Mouse (Mus musculus): ENCODE data around the gene Prkar1b. TPM values are rescaled to one million over a fixed set of nuclear protein-coding genes. Genes with fewer than 3 reads are reported as not detected.
A peak's percentile ranks its signal among the peaks of the same experiment; 100 is the strongest.

Gene Prkar1b
- 1 to 10 TPM; 1.5 to 2.1 TPM for total RNA-seq (2021)
- long read RNA-seq, experiment 1, partial matches to known transcripts: 0 of 2 reads
- long read RNA-seq, experiment 1, other reads (novel, unspliced or antisense): 0 of 2 reads
- long read RNA-seq, experiment 2, partial matches to known transcripts: 0 of 1 reads
- long read RNA-seq, experiment 2, other reads (novel, unspliced or antisense): 1 of 1 reads

DNA sequence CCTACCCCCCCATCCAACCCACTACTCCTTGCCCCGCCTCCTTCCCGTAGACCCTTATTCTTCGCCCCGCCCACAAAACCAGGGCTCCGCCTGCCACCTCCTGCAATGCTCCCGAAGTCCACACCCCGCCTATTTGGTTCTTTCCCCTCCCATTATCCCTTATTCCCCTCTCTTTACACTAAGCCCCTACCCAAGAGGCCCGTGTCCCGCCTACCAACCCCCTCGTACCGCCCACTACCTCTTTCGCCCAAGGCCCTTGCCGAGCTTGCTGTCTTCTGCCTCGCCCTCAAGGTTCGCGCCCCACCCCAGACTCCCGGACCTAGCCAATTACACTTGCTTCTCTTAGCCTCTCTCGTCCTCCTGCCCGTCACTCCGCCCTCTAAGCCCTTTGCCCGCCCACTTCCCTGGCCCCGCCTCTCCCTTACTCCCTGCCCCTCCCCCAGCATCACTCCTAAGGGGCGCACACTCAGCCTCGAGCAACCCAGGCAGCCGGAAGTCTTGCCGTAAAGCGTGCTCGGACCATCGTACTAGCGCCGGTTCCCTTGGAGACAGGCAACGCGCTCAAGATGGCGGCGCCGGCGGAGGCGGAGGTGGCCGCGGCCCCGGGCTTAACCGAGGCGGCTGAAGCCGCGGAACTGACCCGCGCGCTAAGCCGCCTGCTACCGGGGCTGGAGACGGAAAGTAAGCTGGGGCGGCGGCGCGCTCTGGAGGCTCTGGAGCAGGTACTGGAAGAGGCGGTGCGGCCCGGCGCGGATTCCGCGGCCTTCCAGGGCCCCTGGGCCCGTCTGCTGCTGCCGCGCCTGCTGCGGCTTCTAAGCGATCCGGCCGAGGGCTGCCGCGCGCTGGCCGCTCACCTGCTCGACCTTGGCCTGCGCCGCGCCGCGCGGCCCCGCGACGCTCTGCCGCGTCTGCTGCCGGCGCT, at the start of gene Prkar1b, which contains the start of gene Dnaaf5:
Gene Prkar1b (minus strand): TSS at position 321 of the 922 bp plus-strand sequence.
Gene Dnaaf5 (plus strand): TSS at position 543 of the 922 bp plus-strand sequence.
- DNase-seq: peak; percentile 93 to 96
- intact Hi-C loops (cut with DNase I): no loop called here

DNA sequence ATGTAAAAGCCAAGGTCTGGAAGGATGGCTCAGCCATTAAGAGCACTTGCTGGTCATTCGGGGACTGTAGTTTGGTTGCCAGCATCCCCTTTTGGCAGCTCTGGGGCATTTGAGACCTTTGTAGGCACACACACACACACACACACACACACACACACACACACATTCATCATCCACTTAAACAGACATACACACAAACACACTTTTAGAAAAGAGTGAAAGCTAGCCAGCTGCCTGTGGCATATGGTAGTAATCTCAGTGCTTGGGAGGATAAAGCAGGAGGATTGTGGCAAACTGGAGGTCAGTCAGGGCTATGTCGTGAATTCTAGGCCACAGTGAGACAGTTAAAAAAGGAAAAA, 49.8 kb upstream of the Prkar1b start:
- no peak for DNase-seq
- intact Hi-C loops (cut with DNase I): no loop called here

GRCm38 (mm10) chr5:139198779-139199178, 49.0 kb upstream of the Prkar1b start:
- intact Hi-C loops (cut with DNase I): no loop called here
- DNase-seq: no peak

GRCm38 (mm10) chr5:139190958-139191357, 41.2 kb upstream of the Prkar1b start:
- intact Hi-C loops (cut with DNase I): no loop called here
- DNase-seq: no peak

GRCm38 (mm10) chr5:139189726-139190125, 39.9 kb upstream of the Prkar1b start:
- intact Hi-C loops (cut with DNase I): no loop called here
- DNase-seq: no peak

DNA sequence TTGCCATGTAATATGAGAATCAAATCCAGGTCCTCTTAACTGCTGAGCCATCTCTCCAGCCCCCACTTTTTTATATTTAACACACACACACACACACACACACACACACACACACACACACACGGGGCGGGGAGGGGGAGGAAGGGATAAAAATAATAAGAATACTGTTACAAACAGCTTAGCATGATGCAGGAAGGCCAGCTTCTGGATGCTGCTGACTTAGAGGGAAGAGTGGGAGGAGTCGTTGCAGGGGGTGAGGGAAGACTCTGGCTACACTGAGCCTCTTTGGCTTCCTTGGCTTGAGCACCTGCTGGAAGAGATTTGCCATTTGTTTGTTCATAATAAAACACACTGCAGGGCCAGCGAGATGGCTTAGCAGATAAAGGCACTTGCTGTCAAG, 35.1 kb upstream of the Prkar1b start:
- DNase-seq: no peak
- intact Hi-C loops (cut with DNase I): no loop called here

DNA sequence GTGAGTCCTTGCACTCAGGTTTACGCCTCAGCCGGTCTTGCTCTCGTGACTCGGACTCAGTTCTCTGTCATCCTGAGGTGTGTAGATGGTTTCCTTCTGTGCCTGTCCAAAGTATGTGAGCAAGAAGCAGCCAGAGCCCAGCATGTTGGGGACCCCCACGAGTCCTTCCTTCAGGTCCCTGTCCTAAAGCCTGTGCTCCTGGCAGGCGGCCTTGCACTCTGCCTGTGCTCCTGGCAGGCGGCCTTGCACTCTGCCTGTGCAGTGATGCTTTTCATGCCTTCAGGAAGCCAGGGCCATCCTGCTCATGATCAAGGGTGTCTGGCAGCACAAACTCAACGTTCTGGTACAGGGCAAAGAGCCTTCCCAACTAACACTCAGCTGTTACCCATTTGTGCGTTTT, 33.8 kb upstream of the Prkar1b start:
- DNase-seq: no peak
- intact Hi-C loops (cut with DNase I): no loop called here

DNA sequence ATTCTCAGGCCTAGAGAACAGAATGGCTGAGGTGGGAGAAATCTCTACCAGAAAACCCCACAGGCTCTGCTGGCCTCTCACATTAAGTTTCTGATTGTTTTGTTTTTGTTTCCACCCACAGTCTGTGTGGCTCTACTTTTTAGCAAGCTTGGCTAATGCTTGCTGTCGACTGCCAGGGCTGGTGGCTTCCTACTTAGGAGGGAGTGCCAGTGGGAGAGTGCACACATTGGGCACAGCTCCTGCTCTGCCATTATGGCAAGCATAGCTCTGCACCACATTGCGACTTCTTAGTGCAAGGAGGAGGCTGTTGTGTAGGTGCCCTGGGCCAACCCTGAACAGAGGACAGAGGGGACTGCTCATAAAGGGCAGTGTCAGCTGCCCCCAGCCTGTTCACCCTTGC, 33.3 kb upstream of the Prkar1b start:
- no peak for DNase-seq
- intact Hi-C loops (cut with DNase I): no loop called here

DNA sequence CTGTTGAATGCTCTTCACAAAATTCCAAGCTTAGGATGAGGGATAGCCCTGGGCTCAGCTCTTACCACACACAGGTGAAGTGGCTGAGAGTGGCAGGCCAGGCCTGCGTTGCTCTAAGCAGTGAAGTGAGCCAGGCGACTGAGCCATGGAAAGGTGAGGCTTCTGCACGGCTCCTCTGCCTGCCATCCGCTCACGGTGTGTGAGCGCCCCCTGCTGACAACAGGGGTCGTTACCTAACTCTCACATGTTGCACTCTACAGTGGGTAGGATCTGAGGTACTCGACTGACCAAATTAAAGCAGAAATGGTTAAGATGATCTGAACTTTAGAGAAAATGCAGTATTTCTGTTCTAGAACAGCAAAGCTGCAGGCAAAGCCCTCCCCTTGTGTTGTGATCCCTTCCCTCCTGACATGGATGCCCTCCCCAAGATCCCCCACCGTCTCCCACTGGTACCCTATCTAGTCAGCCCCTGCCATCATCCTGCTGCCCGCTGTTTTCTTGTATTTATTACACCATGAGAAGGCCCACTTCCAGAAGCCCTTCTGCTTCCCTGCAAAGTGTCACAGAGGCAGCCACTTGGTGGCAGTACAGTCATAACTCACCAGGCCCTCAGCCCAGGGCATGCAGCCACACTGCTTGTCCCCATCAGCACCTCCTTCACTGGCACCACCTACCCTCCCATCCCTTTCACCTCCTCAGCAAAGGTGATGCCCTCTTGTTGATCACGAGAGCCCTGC, 29.3 kb upstream of the Prkar1b start:
- intact Hi-C loops (cut with DNase I): loop anchor here (1.0 to 5.0 kb wide), 3 partner anchors 104 to 331 kb away; no protein-coding TSS in a partner anchor
- peak; percentile 88 to 91 for DNase-seq

DNA sequence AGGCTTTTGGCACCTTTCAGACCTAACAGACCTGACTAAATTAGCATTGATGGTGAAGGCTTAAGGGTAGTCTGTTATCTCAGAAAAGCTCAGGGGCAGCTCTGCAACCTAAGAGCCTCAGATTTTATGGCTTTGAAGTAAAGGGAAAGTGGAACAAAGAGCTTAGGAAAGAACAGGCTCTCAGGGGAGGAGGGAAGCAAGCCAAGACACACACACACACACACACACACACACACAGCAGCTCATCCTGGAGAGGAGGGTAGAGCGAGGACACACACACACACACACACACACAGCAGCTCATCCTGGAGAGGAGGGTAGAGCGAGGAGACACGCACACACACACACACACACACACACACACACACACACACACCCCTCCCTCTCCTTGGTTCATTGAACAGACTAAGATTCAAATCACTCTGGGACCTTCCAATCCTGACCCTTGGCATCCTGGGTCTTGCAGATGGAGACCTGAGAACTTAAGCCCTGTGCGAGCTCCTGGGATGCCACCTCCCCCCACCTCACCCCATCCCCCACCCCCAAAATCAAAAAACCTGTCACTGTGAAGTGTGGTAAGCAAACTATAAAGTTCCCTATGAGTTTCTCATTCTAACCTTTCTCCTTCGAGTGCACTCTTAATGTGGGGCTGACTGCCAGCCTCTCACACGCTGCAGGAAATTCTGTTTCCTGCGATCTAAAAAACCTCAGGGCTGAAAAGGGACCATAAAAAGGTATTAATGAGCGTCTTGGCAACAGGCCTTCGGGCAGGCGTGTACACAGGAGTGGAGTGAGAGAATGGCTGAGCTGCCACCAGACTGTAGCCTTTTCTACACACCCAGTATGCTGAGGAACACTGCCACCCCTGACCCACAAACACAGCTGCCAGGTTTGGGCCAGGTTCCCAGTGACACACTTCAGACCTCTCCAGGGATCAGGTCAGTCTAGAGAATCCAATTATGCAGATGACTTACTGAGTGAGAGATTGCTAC, 25.1 kb upstream of the Prkar1b start:
- DNase-seq: peak; percentile 31 to 54
- intact Hi-C loops (cut with DNase I): loop anchor here (5.0 kb wide), 1 partner anchor 183 kb away; no protein-coding TSS in a partner anchor

GRCm38 (mm10) chr5:139174141-139174540, 24.3 kb upstream of the Prkar1b start:
- intact Hi-C loops (cut with DNase I): no loop called here
- DNase-seq: no peak

DNA sequence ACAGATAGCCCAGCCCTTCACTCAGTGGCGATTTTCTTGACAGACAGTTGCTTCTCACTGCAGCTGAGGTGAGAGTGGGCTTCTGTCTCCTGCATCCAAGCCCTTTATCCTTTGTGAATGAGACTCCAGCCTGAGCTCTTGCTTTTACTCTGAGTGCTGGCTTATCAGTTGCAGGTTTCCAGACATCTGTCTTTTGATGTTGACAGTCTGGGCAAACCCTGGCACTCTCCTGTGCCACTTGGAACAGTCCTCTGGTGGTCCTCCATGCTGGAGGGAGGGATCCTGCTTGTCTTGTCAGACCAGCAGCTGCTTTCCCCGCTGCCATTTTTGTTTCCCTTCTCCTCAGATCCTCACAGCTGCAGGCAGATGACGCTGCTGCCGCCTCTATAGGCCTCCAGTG, 22.1 kb upstream of the Prkar1b start:
- intact Hi-C loops (cut with DNase I): no loop called here
- no peak for DNase-seq

DNA sequence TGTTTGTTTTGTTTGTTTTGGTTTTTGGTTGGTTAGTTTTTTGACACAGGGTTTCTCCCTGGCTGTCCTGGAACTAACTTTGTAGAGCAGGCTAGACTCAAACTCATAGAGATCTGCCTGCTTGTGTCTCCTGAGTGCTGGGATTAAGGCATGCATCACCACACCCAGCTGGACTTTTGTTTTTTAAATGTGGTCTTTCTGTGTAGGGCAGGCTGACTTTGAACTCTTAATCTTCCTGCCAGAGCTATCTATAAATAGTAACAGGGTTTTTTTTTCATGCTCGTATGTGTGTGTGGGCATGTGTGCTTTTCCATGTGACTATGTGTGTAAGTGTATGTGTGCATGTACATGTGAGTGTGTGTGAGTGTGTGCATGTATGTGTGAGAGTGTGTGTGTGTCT, 17.7 kb upstream of the Prkar1b start:
- DNase-seq: no peak
- intact Hi-C loops (cut with DNase I): no loop called here

GRCm38 (mm10) chr5:139166781-139167361, 17.1 kb upstream of the Prkar1b start:
- DNase-seq: no peak
- intact Hi-C loops (cut with DNase I): no loop called here

DNA sequence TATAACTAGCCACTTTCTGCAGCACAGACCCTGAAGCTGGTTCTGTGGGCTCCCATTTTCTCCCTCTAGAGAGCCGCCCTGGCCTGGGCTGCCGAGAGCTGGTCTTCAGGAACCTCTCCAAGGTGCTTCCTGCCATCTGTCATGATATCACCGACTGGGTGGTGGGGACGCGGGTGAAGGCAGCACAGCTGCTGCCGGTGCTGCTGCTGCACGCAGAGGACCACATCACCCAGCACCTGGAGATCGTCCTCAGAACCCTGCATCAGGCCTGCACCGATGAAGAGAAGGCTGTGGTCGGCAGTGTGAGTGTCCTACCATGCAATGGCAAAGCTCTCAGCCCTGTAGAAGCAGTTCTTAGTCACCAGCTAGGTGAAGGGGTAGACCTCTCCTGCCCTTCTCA, 11.8 kb upstream of the Prkar1b start:
- intact Hi-C loops (cut with DNase I): no loop called here
- DNase-seq: no peak

GRCm38 (mm10) chr5:139160899-139161298, 11.1 kb upstream of the Prkar1b start:
- intact Hi-C loops (cut with DNase I): no loop called here

DNA sequence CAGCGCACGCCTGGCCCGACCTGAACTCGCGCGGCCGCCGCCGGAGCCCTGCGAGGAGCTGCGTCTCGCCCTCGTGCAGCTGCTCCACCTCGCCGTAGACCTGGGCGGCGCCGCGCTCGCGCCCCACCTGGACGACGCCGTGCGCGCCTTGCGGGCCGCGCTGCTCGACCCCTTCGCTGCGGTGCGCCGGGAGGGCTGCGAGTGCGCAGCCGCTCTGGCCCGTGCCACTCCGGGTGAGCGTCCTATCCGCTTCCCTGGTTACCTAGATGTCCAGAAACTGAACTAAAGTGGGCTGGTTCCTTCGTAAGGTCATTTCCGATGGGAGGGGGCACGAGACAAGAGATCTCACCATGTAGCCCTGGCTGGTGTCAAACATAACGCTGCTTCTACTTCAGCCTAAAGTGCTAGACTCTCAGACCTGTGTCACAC, 816 bp upstream of the Prkar1b start:
- intact Hi-C loops (cut with DNase I): no loop called here
- DNase-seq: no peak

More at GRCm38 (mm10) chr5:139160899-139161298, 11.1 kb upstream of the Prkar1b start:
- no peak for DNase-seq

GRCm38 (mm10) chr5:139149006-139149672, 662 bp downstream of the Prkar1b start:
- intact Hi-C loops (cut with DNase I): no loop called here
- no peak for DNase-seq

Data from heart, postnatal 14 days (tissue).